In the genomic region with DNA sequence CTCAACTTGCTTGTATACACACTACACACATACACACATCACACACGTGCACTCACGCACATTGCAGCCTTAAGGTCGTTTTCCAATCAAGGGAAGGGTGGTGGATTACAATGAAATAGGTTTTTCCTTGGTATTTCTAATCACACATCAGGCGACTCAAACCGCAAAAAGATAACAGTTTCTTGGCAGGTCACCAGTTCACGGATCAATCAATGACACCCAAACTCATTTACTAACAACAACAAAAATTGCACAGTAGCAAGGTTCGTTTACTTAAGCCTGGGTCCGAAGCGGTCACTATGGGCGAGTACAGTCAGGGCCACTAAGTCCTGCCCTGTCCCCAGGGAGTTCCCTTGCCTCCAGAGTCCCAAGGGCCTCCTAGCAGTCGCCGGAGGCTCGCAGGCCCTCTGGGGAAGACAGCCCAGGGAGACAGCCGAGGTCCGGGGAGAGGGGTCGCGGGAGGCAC, we compare ENCODE assay signal across 8 mouse cellular contexts. TPM values are rescaled to one million over a fixed set of nuclear protein-coding genes. Genes with fewer than 3 reads are reported as not detected.
DNase-seq lines count a peak whose midpoint lies in the region; ATAC-seq and TF ChIP-seq lines count a peak whose summit lies in the region.

No protein-coding gene starts in this region.

- TF ChIP-seq POLR2A in spleen, adult 2 months (IDR thresholded peaks at IDR 0.05; ENCODE audit: low read depth, low read length): no peak

- peak overlapping the region; percentile 73 for H3K4me2 ChIP-seq in liver, embryonic 11.5 days
- H3K4me2 ChIP-seq in stomach, embryonic 15.5 days: peak overlapping the region; percentile 70

- peak overlapping the region; percentile 55 for H3K9ac ChIP-seq in liver, embryonic 11.5 days (ENCODE audit: low read depth, low read length)
- peak overlapping the region; percentile 70 for H3K9ac ChIP-seq in stomach, embryonic 15.5 days

- no peaks in the 10 kb centered on the region for H3K27me3 ChIP-seq in spleen, adult 2 months (ENCODE audit: control insufficient read depth, insufficient read depth, low read length)
- H3K27me3 ChIP-seq in liver, embryonic 11.5 days (replicated peaks; ENCODE audit: control insufficient read depth, insufficient read depth, low read length): no peaks in the 10 kb centered on the region
- H3K27me3 ChIP-seq in stomach, embryonic 15.5 days (replicated peaks): no peaks in the 10 kb centered on the region

- H3K27ac ChIP-seq in spleen, adult 2 months (ENCODE audit: insufficient read depth, low read length): peak overlapping the region; percentile 75
- H3K27ac ChIP-seq in liver, embryonic 11.5 days (ENCODE audit: low read depth, low read length): peak overlapping the region; percentile 28; the same call in 1 of the 2 replicates
- peak overlapping the region; percentile 90 for H3K27ac ChIP-seq in stomach, embryonic 15.5 days

- 11% methylated on average over 17 of the region's 17 CpGs for WGBS in spleen, adult 2 months
- WGBS in liver, embryonic 11.5 days: 3% methylated on average over 17 of the region's 17 CpGs
- 5% methylated on average over 17 of the region's 17 CpGs for WGBS in stomach, embryonic 15.5 days

- H3K36me3 ChIP-seq in spleen, adult 2 months (ENCODE audit: control insufficient read depth, insufficient read depth, low read length): no peaks in the 10 kb centered on the region
- no peaks in the 10 kb centered on the region for H3K36me3 ChIP-seq in liver, embryonic 11.5 days (ENCODE audit: control insufficient read depth, insufficient read depth, low read length)
- H3K36me3 ChIP-seq in stomach, embryonic 15.5 days: no peaks in the 10 kb centered on the region

- peaks cover 2% of the 10 kb centered on the region; the same call in 1 of the 2 replicates for H3K4me1 ChIP-seq in spleen, adult 2 months (ENCODE audit: control insufficient read depth, insufficient read depth, insufficient read length)
- peaks cover 13% of the 10 kb centered on the region for H3K4me1 ChIP-seq in liver, embryonic 11.5 days (replicated peaks; ENCODE audit: control insufficient read depth, insufficient read depth, low read length)
- peaks cover 14% of the 10 kb centered on the region; the same call in 1 of the 2 replicates for H3K4me1 ChIP-seq in stomach, embryonic 15.5 days

- peak in 1 of 2 experiments; percentile 17 for DNase-seq in spleen, adult 2 months (ENCODE audit: low read depth in 1 of 2, low spot score in 2 of 2)
- no peak for DNase-seq in spleen, adult 12 weeks (ENCODE audit: low spot score)
- no peak for DNase-seq in liver, embryonic 11.5 days (ENCODE audit: low spot score)
- DNase-seq in adrenal gland, adult 18-20 months (ENCODE audit: low spot score in 2 of 2): no peak
- DNase-seq in gastrocnemius, adult 8-10 months (ENCODE audit: low spot score in 2 of 2): no peak
- DNase-seq in cerebellum, adult 8-10 months: no peak

- no peaks in the 10 kb centered on the region for H3K9me3 ChIP-seq in liver, embryonic 11.5 days (ENCODE audit: control insufficient read depth, low read length)
- H3K9me3 ChIP-seq in stomach, embryonic 15.5 days: no peaks in the 10 kb centered on the region

- TF ChIP-seq CTCF in spleen, adult 2 months (IDR thresholded peaks at IDR 0.05; ENCODE audit: extremely low read depth, insufficient read depth, insufficient read length, insufficient replicate concordance): no peak

- ATAC-seq in erythroid progenitor cell, adult 5-6 weeks (replicated peaks; ENCODE audit: low FRiP score, poor library complexity, severe bottlenecking): peak; percentile 30; the same call in 1 of the 2 replicates
- ATAC-seq in liver, embryonic 11.5 days (replicated peaks; ENCODE audit: low FRiP score): peak; percentile 79
- peak; percentile 70 for ATAC-seq in stomach, embryonic 15.5 days (ENCODE audit: insufficient read depth, low FRiP score, low read depth)

- peak overlapping the region; percentile 96 for H3K4me3 ChIP-seq in spleen, adult 2 months (ENCODE audit: extremely low read depth, insufficient read depth, insufficient read length)
- H3K4me3 ChIP-seq in liver, embryonic 11.5 days (ENCODE audit: low read depth, low read length): peak overlapping the region; percentile 81
- peak overlapping the region; percentile 89 for H3K4me3 ChIP-seq in stomach, embryonic 15.5 days (replicated peaks)

RNA-seq across cellular contexts. Expression of gene Il6st, which starts 0.5 kb away (rescaled TPM):
- polyA plus RNA-seq in spleen, adult 2 months (2012; rRNA removed): 19.5 and 20.7 TPM in 2 replicates
- 13.7 and 27.7 TPM in 2 replicates for total RNA-seq in erythroid progenitor cell, adult 5-6 weeks (2015; ENCODE audit: low replicate concordance)
- 4.0 and 4.1 TPM in 2 replicates for total RNA-seq in erythroid progenitor cell, adult 5-6 weeks (2017; ENCODE audit: low replicate concordance)
- polyA plus RNA-seq in liver, embryonic 11.5 days (2014; fragmentation: Nextera tagmentation; extraction: Ambion mirVana): 12.4 and 14.0 TPM in 2 replicates
- polyA plus RNA-seq in stomach, embryonic 15.5 days (2015; fragmentation: Nextera tagmentation; extraction: Ambion mirVana): 37.4 and 39.0 TPM in 2 replicates
- 100 to 1,000 TPM; 266 to 319 TPM for total RNA-seq in adrenal gland, adult 18-20 months (2021)
- 100 to 1,000 TPM; 158 to 222 (median 193) TPM for total RNA-seq in gastrocnemius, adult 8-10 months (2022)

Comparison
In these comparisons a context has a peak if more than half of its experiments do, and no peak if none do; other contexts are left out.
1. H3K27ac ChIP-seq: peak in every context shown above with its lines; median percentile 90 in stomach, embryonic 15.5 days; 75 in spleen, adult 2 months; 28 in liver, embryonic 11.5 days.
2. RNA of gene Il6st, which starts 0.5 kb away (total RNA-seq): 266 to 319 TPM in adrenal gland, adult 18-20 months and 158 to 222 TPM in gastrocnemius, adult 8-10 months; 4.0 to 27.7 TPM in erythroid progenitor cell, adult 5-6 weeks; every median in the first group is over 4 times any median in the second.
3. Peak in every context shown above with its lines, with median percentiles within 50 percentile points of each other: H3K4me3 ChIP-seq and ATAC-seq.